Mouse (Mus musculus): Measurements from ENCODE around the gene Gm10720. TPM values are rescaled to one million over a fixed set of nuclear protein-coding genes. Genes with fewer than 3 reads are reported as not detected.
"Not testable (repeated sequence)": the region's sequence is repeated elsewhere in the genome, so short reads cannot be mapped to it uniquely, and the experiment has no call there.

Gene Gm10720
- total RNA-seq, 2 experiments from 2014 or later, result 1.4 TPM; not detected in 1

- not testable (repeated sequence) for ATAC-seq (ENCODE audit: poor library complexity, severe bottlenecking)
Observed at GRCm38 (mm10) chr9:3024912-3025467, 9.5 kb downstream of the Gm10720 start, which contains the start of gene Gm10717. Gm10717 (plus strand) TSS chr9:3025417.

GRCm38 (mm10) chr9:3025653-3026052 is 10.2 kb downstream of the Gm10720 start:
- not testable (repeated sequence) for ATAC-seq (ENCODE audit: poor library complexity, severe bottlenecking)

- ATAC-seq (ENCODE audit: poor library complexity, severe bottlenecking), result not testable (repeated sequence)
Observed at GRCm38 (mm10) chr9:3026136-3026535, 10.7 kb downstream of the Gm10720 start.

- not testable (repeated sequence) for ATAC-seq (ENCODE audit: poor library complexity, severe bottlenecking)
Observed at GRCm38 (mm10) chr9:3026741-3027140, 11.3 kb downstream of the Gm10720 start.

GRCm38 (mm10) chr9:3027200-3027599 is 11.7 kb downstream of the Gm10720 start:
- not testable (repeated sequence) for ATAC-seq (ENCODE audit: poor library complexity, severe bottlenecking)

GRCm38 (mm10) chr9:3029276-3030000 is 14.0 kb downstream of the Gm10720 start:
- not testable (repeated sequence) for ATAC-seq (ENCODE audit: poor library complexity, severe bottlenecking)

GRCm38 (mm10) chr9:3030677-3031318 is 15.3 kb downstream of the Gm10720 start:
- not testable (repeated sequence) for ATAC-seq (ENCODE audit: poor library complexity, severe bottlenecking)

GRCm38 (mm10) chr9:3034299-3034698 is 18.8 kb downstream of the Gm10720 start, which contains the start of gene Gm17535:
Gm17535 (plus strand) TSS chr9:3034599.
- ATAC-seq (ENCODE audit: poor library complexity, severe bottlenecking), result not testable (repeated sequence)

GRCm38 (mm10) chr9:3036577-3036976 is 21.1 kb downstream of the Gm10720 start, which contains the start of gene Gm10715:
Gm10715 (plus strand) TSS chr9:3036877.
- not testable (repeated sequence) for ATAC-seq (ENCODE audit: poor library complexity, severe bottlenecking)

- not testable (repeated sequence) for ATAC-seq (ENCODE audit: poor library complexity, severe bottlenecking)
Observed at GRCm38 (mm10) chr9:3038161-3038560, 22.7 kb downstream of the Gm10720 start.

Other genes starting within 250 kb of the Gm10720 start
- gene Gm10722, start 14.7 kb upstream of the Gm10720 start, total RNA-seq (2015), result 0.36 TPM in 1 of 2 replicates, not detected in the other
- not detected in 2 replicates for gene Gm10722, start 14.7 kb upstream of the Gm10720 start, total RNA-seq (2017)
- 0.38 TPM in 1 of 2 replicates, not detected in the other for gene Gm11168, start 12.3 kb upstream of the Gm10720 start, total RNA-seq (2015)
- gene Gm11168, start 12.3 kb upstream of the Gm10720 start, total RNA-seq (2017), result not detected in 2 replicates
- 0.60 TPM in 1 of 2 replicates, not detected in the other for gene Gm10721, start 2.5 kb upstream of the Gm10720 start, total RNA-seq (2015)
- not detected in 2 replicates for gene Gm10721, start 2.5 kb upstream of the Gm10720 start, total RNA-seq (2017)
- gene Gm10719, start 1.8 kb downstream of the Gm10720 start, total RNA-seq (2015), result 2.0 TPM in 1 of 2 replicates, not detected in the other
- not detected in 2 replicates for gene Gm10719, start 1.8 kb downstream of the Gm10720 start, total RNA-seq (2017)
- 3.7 TPM in 1 of 2 replicates, not detected in the other for gene Gm10718, start 7.9 kb downstream of the Gm10720 start, total RNA-seq (2015)
- gene Gm10718, start 7.9 kb downstream of the Gm10720 start, total RNA-seq (2017), result 1.1 TPM in 1 of 2 replicates, not detected in the other
- 0.27 TPM in 1 of 2 replicates, not detected in the other for gene Gm10717, start 9.8 kb downstream of the Gm10720 start, total RNA-seq (2015)
- 0.44 and 0.89 TPM in 2 replicates for gene Gm10717, start 9.8 kb downstream of the Gm10720 start, total RNA-seq (2017)
- not detected in 2 replicates for gene Gm17535, start 18.9 kb downstream of the Gm10720 start, total RNA-seq (2015)
- not detected in 2 replicates for gene Gm17535, start 18.9 kb downstream of the Gm10720 start, total RNA-seq (2017)
- gene Gm10715, start 21.2 kb downstream of the Gm10720 start, total RNA-seq (2015), result not detected in 2 replicates
- gene Gm10715, start 21.2 kb downstream of the Gm10720 start, total RNA-seq (2017), result not detected in 2 replicates